Mouse (Mus musculus) limb, embryonic 14.5 days (tissue): ENCODE measurements around the gene Rtkn2. TPM values are rescaled to one million over a fixed set of nuclear protein-coding genes. Genes with fewer than 3 reads are reported as not detected.

Experiments used
- ATAC-seq: fragments of 200-750 bp; cut with Nextera tagmentation; 2 replicates; pipeline ENCODE4 v1.8.0; 2017; ENCODE audit warnings: low read depth, moderate number of reproducible peaks, moderate TSS enrichment; ENCODE audit not compliant: low FRiP score
- DNase-seq: peaks from one replicate; pipeline ENCODE4 v3.0.0-alpha.2; 2015; ENCODE audit warnings: low spot score
- H3K27ac ChIP-seq: fragments of 300-500 bp; sonication (generic); replicated peaks from 2 replicates; pipeline ENCODE4 v1.5.1; 2014; ENCODE audit warnings: low read depth, mild to moderate bottlenecking, low read length, moderate library complexity, mixed read lengths
- H3K27me3 ChIP-seq: fragments of 300-500 bp; sonication (generic); 2 replicates; pipeline ENCODE4 v1.6.1; 2014; ENCODE audit warnings: low read length, mixed read lengths; ENCODE audit not compliant: control insufficient read depth, insufficient read depth
- H3K36me3 ChIP-seq: fragments of 300-500 bp; sonication (generic); 2 replicates; pipeline ENCODE4 v1.6.1; 2014; ENCODE audit warnings: mild to moderate bottlenecking, low read length, moderate library complexity, mixed read lengths; ENCODE audit not compliant: control insufficient read depth, insufficient read depth
- H3K4me1 ChIP-seq: fragments of 300-500 bp; sonication (generic); 2 replicates; pipeline ENCODE4 v1.6.1; 2014; ENCODE audit warnings: antibody characterized with exemption, low read length, mixed read lengths; ENCODE audit not compliant: control insufficient read depth, insufficient read depth
- H3K4me2 ChIP-seq: fragments of 300-500 bp; sonication (generic); replicated peaks from 2 replicates; pipeline ENCODE4 v1.6.1; 2014; ENCODE audit warnings: low read depth, mild to moderate bottlenecking, low read length, moderate library complexity; ENCODE audit not compliant: severe bottlenecking
- H3K4me3 ChIP-seq: fragments of 300-500 bp; sonication (generic); replicated peaks from 2 replicates; pipeline ENCODE4 v1.5.1; 2014; ENCODE audit warnings: low read length
- H3K9ac ChIP-seq: fragments of 300-500 bp; sonication (generic); 2 replicates; pipeline ENCODE4 v1.6.1; 2014; ENCODE audit warnings: mild to moderate bottlenecking, low read depth, low read length, moderate library complexity; ENCODE audit not compliant: severe bottlenecking
- H3K9me3 ChIP-seq: fragments of 300-500 bp; sonication (generic); 2 replicates; pipeline ENCODE4 v1.6.1; 2016; ENCODE audit warnings: low read length; ENCODE audit not compliant: control insufficient read depth
- POLR2A ChIP-seq: fragments of 200-500 bp; IDR thresholded peaks from 2 replicates; pipeline ENCODE4 v1.8.0; 2012; ENCODE audit warnings: inconsistent platforms, mild to moderate bottlenecking, moderate library complexity, borderline replicate concordance; ENCODE audit not compliant: insufficient read depth, insufficient read length; ENCODE audit errors: extremely low read depth
- WGBS: fragments of 180-500 bp; shearing (Covaris S2); extraction: QIAGEN DNeasy Blood & Tissue Kit; methylation state at CpG from one replicate; pipeline ENCODE4 v1.1.7; 2014; 5-methylcytosine and 5-hydroxymethylcytosine counted together
- polyA plus RNA-seq, 2 experiments: library from polyadenylated mRNA; depleted of rRNA in 1 of 2; stranded (reverse) in 1 of 2; unstranded in 1 of 2; fragments of >200 nt; fragmentation: Nextera tagmentation in 1 of 2; extraction: Ambion mirVana in 1 of 2; gene quantifications; 2 replicates each; pipeline versions ENCODE4 v1.2.1 to v1.2.3; 2012 to 2014

Rtkn2 gene
- polyA plus RNA-seq, 2 experiments, result 2.9 to 5.7 TPM

DNA sequence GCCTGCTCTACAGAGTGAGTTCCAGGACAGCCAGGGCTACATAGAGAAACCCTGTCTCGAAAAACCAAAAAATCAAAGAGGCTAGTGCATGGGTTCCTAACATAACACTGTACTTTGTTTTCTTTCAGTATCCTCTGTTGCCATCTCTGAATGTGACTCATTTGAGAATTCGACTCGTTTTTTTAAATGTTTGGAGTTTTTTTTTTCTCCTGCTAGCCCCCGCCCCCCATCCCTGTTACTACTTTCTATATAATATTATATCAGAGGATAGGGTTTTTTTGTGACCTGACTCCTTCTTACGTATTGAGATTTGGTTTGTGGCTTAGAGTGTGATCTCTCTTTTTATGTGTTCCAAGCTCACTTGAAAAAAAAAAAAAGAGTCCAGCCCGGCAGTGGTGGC, 75.3 kb downstream of the Rtkn2 start:
- Histone ChIP-seq H3K27ac (no peak overlapping the region), H3K9me3 (no peaks in the 10 kb centered on the region), H3K9ac (no peak overlapping the region), H3K27me3 (no peaks in the 10 kb centered on the region), H3K4me2 (no peak overlapping the region), H3K36me3 (no peaks in the 10 kb centered on the region), H3K4me1 (no peaks in the 10 kb centered on the region), H3K4me3 (no peak overlapping the region)
- DNase-seq (no peak), ATAC-seq (no peak)
- WGBS, result 79% methylated on average over 6 of the region's 6 CpGs
- no peak for TF ChIP-seq POLR2A

DNA sequence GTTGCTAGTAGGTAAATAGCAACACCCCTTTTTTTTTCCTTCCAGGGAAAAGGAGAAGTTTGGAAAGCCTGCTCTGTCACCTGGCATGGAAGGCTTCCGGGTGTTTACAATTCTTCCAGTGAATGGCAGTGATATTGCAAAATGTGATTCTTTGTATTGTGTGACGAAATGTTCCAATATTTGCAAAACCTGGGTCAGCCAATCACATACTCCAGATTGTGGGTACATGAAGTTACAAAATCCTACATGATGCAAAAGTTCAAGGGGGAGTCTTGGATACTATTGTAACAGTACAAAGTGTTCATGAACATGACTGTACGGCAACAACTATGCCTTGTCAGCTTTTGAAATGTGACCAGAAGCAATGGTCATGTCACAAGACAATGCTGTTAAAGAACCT, 78.5 kb downstream of the Rtkn2 start:
- Histone ChIP-seq H3K4me2 (no peak overlapping the region), H3K27me3 (no peaks in the 10 kb centered on the region), H3K4me1 (no peaks in the 10 kb centered on the region), H3K4me3 (no peak overlapping the region), H3K9me3 (no peaks in the 10 kb centered on the region), H3K27ac (no peak overlapping the region), H3K36me3 (no peaks in the 10 kb centered on the region), H3K9ac (no peak overlapping the region)
- DNase-seq (no peak), ATAC-seq (no peak)
- no peak for TF ChIP-seq POLR2A
- 92% methylated on average over 3 of the region's 3 CpGs for WGBS

DNA sequence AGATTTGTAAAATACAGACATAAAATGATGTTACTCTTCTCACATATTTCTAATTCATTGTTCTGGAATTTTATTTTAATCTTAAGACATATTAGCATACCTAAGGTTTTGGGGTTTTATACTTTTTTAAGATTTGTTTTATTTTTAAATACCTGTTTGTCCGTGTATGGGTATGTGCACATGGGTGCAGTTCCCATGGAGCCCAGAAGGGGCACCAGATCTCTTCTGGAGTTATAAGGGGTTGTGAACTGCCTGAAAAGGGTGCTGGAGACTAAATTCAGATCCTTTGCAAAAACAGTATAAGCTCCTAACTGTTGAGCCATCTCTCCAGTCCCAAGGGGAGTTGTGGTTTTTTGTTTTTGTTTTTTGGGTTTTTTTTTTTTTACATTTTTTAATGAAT, 79.0 kb downstream of the Rtkn2 start:
- no peak for DNase-seq
- Histone ChIP-seq H3K4me3 (no peak overlapping the region), H3K9ac (no peak overlapping the region), H3K4me1 (no peaks in the 10 kb centered on the region), H3K36me3 (no peaks in the 10 kb centered on the region), H3K4me2 (no peak overlapping the region), H3K9me3 (no peaks in the 10 kb centered on the region), H3K27me3 (no peaks in the 10 kb centered on the region), H3K27ac (no peak overlapping the region)
- ATAC-seq, result no peak
- 96% methylated on average over 1 of the region's 1 CpGs for WGBS
- TF ChIP-seq POLR2A, result no peak

DNA sequence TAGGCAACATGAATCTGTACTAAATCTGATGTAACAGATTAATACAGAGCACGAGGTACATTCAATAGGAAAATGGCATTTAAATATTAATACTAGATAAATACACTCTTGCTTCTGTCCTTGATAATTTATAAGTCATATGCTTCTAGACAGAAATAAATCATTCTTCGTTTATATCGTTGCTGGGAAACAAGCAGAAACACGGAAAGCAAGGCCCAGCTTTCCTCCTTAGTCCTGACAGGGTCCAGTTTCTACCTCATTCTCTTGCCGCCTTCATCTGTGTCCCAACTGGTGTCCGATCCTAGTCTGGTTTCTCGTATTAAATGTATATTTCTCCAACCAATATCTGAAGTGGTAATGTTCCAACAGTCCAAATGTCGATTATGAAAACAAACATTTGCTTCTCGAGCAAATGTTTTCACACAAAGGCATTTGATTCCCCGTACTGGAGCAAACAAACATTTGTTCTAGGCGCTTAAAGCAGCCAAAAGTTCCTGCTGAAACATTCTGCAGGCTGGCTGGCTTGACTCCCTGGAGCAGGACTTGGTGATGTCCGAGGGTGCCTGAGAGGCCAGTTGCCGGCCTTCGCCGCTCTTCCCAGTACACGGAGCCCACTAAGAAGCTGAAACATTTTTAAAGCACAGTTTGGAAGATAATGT, 81.3 kb downstream of the Rtkn2 start:
- DNase-seq, result no peak
- ATAC-seq, result no peak
- Histone ChIP-seq H3K4me2 (no peak overlapping the region), H3K27me3 (no peaks in the 10 kb centered on the region), H3K27ac (0 out of 2 replicates have a peak overlapping the region, but pooled peaks have one; percentile 26), H3K4me3 (no peak overlapping the region), H3K9ac (no peak overlapping the region), H3K9me3 (no peaks in the 10 kb centered on the region), H3K36me3 (no peaks in the 10 kb centered on the region), H3K4me1 (no peaks in the 10 kb centered on the region)
- 59% methylated on average over 16 of the region's 16 CpGs for WGBS
- no peak for TF ChIP-seq POLR2A

DNA sequence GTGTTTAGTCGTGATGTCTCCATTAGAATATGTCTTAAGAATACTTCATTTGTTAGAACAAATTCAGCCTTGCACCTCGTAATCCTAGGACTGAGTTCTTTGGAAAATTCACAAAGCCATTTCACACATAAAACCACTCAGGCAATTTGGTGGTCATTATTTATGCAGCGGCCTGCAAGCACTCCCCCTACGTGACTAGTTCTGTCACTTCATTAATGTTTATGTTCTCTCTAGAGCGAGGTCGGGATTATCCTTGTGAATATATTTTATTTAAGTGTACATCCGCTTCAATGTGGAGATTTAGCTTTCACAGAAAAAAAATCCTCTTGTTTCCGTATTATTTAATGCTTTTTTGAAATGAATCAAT, 81.9 kb downstream of the Rtkn2 start:
- H3K27ac ChIP-seq, result 0 out of 2 replicates have a peak overlapping the region, but pooled peaks have one; percentile 26

More for the DNA sequence above, 81.9 kb downstream of the Rtkn2 start:
- DNase-seq, result no peak
- Histone ChIP-seq H3K4me1 (no peaks in the 10 kb centered on the region), H3K4me3 (no peak overlapping the region), H3K27me3 (no peaks in the 10 kb centered on the region), H3K4me2 (no peak overlapping the region), H3K36me3 (no peaks in the 10 kb centered on the region), H3K9me3 (no peaks in the 10 kb centered on the region), H3K9ac (no peak overlapping the region)
- whole genome bisulfite sequencing, result 41% methylated on average over 8 of the region's 8 CpGs
- no peak for TF ChIP-seq POLR2A
- ATAC-seq, result no peak
